Mouse (Mus musculus) stomach, embryonic 15.5 days (tissue): ENCODE results near the gene Igfbp2. TPM values are rescaled to one million over a fixed set of nuclear protein-coding genes. Genes with fewer than 3 reads are reported as not detected.

Experiments
- ATAC-seq: fragments of 200-750 bp; cut with Nextera tagmentation; 2 replicates; pipeline ENCODE4 v1.8.0; 2017; ENCODE audit warnings: low read depth, moderate number of reproducible peaks, moderate TSS enrichment; ENCODE audit not compliant: insufficient read depth, low FRiP score
- H3K27ac ChIP-seq: fragments of 300-500 bp; sonication (generic); 2 replicates; pipeline ENCODE4 v1.5.1; 2015; ENCODE audit warnings: mild to moderate bottlenecking, inconsistent platforms
- H3K27me3 ChIP-seq: fragments of 300-500 bp; sonication (generic); replicated peaks from 2 replicates; pipeline ENCODE4 v1.6.1; 2015; ENCODE audit warnings: inconsistent platforms
- H3K36me3 ChIP-seq: fragments of 300-500 bp; sonication (generic); 2 replicates; pipeline ENCODE4 v1.6.1; 2015; ENCODE audit warnings: inconsistent platforms
- H3K4me1 ChIP-seq: fragments of 300-500 bp; sonication (generic); 2 replicates; pipeline ENCODE4 v1.6.1; 2015; ENCODE audit warnings: inconsistent platforms
- H3K4me2 ChIP-seq: fragments of 300-500 bp; sonication (generic); 2 replicates; pipeline ENCODE4 v1.6.1; 2015; ENCODE audit warnings: mild to moderate bottlenecking, inconsistent platforms
- H3K4me3 ChIP-seq: fragments of 300-500 bp; sonication (generic); replicated peaks from 2 replicates; pipeline ENCODE4 v1.5.1; 2015; ENCODE audit warnings: inconsistent platforms
- H3K9ac ChIP-seq: fragments of 300-500 bp; sonication (generic); 2 replicates; pipeline ENCODE4 v1.6.1; 2015; ENCODE audit warnings: inconsistent platforms
- H3K9me3 ChIP-seq: fragments of 300-500 bp; sonication (generic); 2 replicates; pipeline ENCODE4 v1.6.1; 2016; ENCODE audit warnings: inconsistent platforms
- WGBS: fragments of 180-500 bp; shearing (Covaris S2); methylation state at CpG from one replicate; pipeline ENCODE4 v1.1.7; 2015; 5-methylcytosine and 5-hydroxymethylcytosine counted together
- polyA plus RNA-seq: library from polyadenylated mRNA; unstranded; fragments of >200 nt; fragmentation: Nextera tagmentation; extraction: Ambion mirVana; gene quantifications from 2 replicates; pipeline ENCODE4 v1.2.1, GENCODE M21; 2015

The Igfbp2 gene
- polyA plus RNA-seq, 1 experiment from 2014 or later: 428 TPM

- no peak overlapping the region for H3K9ac ChIP-seq
- no peaks in the 10 kb centered on the region for H3K9me3 ChIP-seq
- ATAC-seq: no peak
- H3K27me3 ChIP-seq: no peaks in the 10 kb centered on the region
- H3K4me2 ChIP-seq: no peak overlapping the region
- 66% methylated on average over 5 of the region's 5 CpGs for WGBS
- H3K36me3 ChIP-seq: peaks cover 9% of the 10 kb centered on the region; the same call in 1 of the 2 replicates
- peaks cover 7% of the 10 kb centered on the region; the same call in 1 of the 2 replicates for H3K4me1 ChIP-seq
- H3K4me3 ChIP-seq: no peak overlapping the region
- H3K27ac ChIP-seq: no peak overlapping the region
These were observed 33.3 kb downstream of the Igfbp2 start for GRCm38 (mm10) chr1:72857631-72858030.

DNA sequence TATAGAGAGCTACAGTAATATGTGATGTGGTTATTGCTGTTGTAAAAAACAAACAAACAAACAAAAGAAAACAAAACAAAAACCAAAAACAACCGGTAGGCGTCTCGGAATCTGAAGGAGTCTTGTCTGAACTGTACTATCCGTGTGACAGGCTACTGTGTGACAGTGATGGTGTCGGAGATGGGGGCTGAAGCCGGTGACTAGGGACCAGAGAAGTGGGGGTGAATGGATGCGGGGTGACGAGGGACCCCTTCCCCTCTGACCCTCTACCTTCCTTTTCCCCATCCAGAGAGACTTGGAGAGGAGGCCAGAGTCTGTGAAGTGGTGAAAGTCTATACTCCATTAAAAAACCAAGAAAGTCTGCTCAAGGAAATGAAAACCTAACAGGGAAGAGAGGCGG, 34.0 kb downstream of the Igfbp2 start:
- Histone ChIP-seq H3K4me3 (no peak overlapping the region), H3K36me3 (peaks cover 8% of the 10 kb centered on the region; the same call in 1 of the 2 replicates), H3K9me3 (no peaks in the 10 kb centered on the region), H3K9ac (no peak overlapping the region), H3K27me3 (no peaks in the 10 kb centered on the region), H3K4me2 (no peak overlapping the region), H3K27ac (no peak overlapping the region), H3K4me1 (peaks cover 7% of the 10 kb centered on the region; the same call in 1 of the 2 replicates)
- ATAC-seq: no peak
- WGBS: 82% methylated on average over 9 of the region's 9 CpGs

DNA sequence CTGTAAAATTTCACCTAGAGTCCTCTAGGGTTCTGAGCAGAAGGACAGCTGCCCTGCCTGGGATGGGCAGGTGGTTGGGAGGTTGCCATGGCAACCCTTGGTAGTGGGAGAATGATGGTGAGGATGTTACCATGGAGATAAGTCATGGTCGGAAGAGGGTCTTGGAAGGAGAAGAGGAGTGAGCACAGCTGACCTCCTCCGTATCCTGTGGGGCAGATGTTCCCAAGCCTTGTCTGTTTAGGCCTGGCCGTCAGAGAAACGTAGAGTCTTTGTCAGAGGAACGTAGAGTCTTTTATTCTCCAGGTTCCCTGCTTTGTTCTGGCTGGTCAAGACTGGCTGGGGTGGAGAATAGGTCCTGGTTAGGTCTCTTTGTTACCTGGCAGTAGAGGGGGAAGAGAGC, 34.6 kb downstream of the Igfbp2 start:
- Histone ChIP-seq H3K36me3 (peaks cover 8% of the 10 kb centered on the region; the same call in 1 of the 2 replicates), H3K4me1 (peaks cover 6% of the 10 kb centered on the region; the same call in 1 of the 2 replicates), H3K4me3 (no peak overlapping the region), H3K4me2 (no peak overlapping the region), H3K27me3 (no peaks in the 10 kb centered on the region), H3K9ac (no peak overlapping the region), H3K9me3 (no peaks in the 10 kb centered on the region), H3K27ac (no peak overlapping the region)
- no peak for ATAC-seq
- WGBS: 69% methylated on average over 5 of the region's 5 CpGs

- no peak overlapping the region for H3K4me3 ChIP-seq
These were observed 35.7 kb downstream of the Igfbp2 start for GRCm38 (mm10) chr1:72859963-72860362.

GRCm38 (mm10) chr1:72860502-72860901, 36.2 kb downstream of the Igfbp2 start:
- ATAC-seq: no peak
- Histone ChIP-seq H3K9ac (no peak overlapping the region), H3K9me3 (no peaks in the 10 kb centered on the region), H3K4me2 (no peak overlapping the region), H3K4me3 (no peak overlapping the region), H3K27ac (no peak overlapping the region), H3K36me3 (peaks cover 8% of the 10 kb centered on the region; the same call in 1 of the 2 replicates), H3K27me3 (no peaks in the 10 kb centered on the region), H3K4me1 (no peaks in the 10 kb centered on the region)
- WGBS: 76% methylated on average over 2 of the region's 2 CpGs

More at GRCm38 (mm10) chr1:72859963-72860362, 35.7 kb downstream of the Igfbp2 start:
- H3K36me3 ChIP-seq: peaks cover 8% of the 10 kb centered on the region; the same call in 1 of the 2 replicates
- H3K4me1 ChIP-seq: no peaks in the 10 kb centered on the region
- H3K4me2 ChIP-seq: no peak overlapping the region
- no peak overlapping the region for H3K9ac ChIP-seq
- H3K27ac ChIP-seq: no peak overlapping the region
- no peak for ATAC-seq
- no peaks in the 10 kb centered on the region for H3K9me3 ChIP-seq
- 96% methylated on average over 9 of the region's 9 CpGs for WGBS
- no peaks in the 10 kb centered on the region for H3K27me3 ChIP-seq

- 64% methylated on average over 2 of the region's 2 CpGs for WGBS
- ATAC-seq: no peak
- Histone ChIP-seq H3K9ac (no peak overlapping the region), H3K27ac (no peak overlapping the region), H3K4me3 (no peak overlapping the region), H3K9me3 (no peaks in the 10 kb centered on the region), H3K27me3 (no peaks in the 10 kb centered on the region), H3K4me1 (no peaks in the 10 kb centered on the region), H3K4me2 (no peak overlapping the region), H3K36me3 (peaks cover 8% of the 10 kb centered on the region; the same call in 1 of the 2 replicates)
These were observed 37.4 kb downstream of the Igfbp2 start for GRCm38 (mm10) chr1:72861702-72862101.

DNA sequence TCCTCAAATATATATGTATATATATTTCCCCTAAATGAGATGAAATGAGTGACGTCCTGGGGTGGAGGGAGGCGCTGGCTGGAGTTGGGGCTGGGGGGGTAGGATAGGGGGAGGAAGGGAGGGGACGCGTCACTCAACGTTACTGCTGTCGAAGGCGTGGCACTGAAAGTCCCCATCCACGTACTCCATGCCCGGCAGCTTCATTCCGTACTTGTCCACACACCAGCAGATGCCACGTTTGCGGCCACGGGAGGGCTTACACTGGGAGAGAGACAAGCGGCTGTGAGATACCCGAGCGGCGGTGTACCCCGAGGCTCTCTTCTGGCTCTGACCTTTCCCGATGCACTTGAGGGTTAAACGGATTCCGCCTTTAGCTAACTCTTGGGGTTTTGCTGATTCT, 37.9 kb downstream of the Igfbp2 start:
- Histone ChIP-seq H3K27me3 (no peaks in the 10 kb centered on the region), H3K4me1 (peaks cover under 1% of the 10 kb centered on the region; the same call in 1 of the 2 replicates), H3K27ac (no peak overlapping the region), H3K36me3 (peaks cover 8% of the 10 kb centered on the region; the same call in 1 of the 2 replicates), H3K9ac (no peak overlapping the region), H3K4me2 (no peak overlapping the region), H3K4me3 (no peak overlapping the region), H3K9me3 (no peaks in the 10 kb centered on the region)
- 86% methylated on average over 21 of the region's 21 CpGs for WGBS
- ATAC-seq: no peak

GRCm38 (mm10) chr1:72863692-72864091, 39.4 kb downstream of the Igfbp2 start:
- no peaks in the 10 kb centered on the region for H3K9me3 ChIP-seq
- no peak for ATAC-seq
- no peaks in the 10 kb centered on the region for H3K27me3 ChIP-seq
- no peak overlapping the region for H3K9ac ChIP-seq
- H3K4me3 ChIP-seq: no peak overlapping the region
- no peak overlapping the region for H3K4me2 ChIP-seq
- H3K36me3 ChIP-seq: peaks cover 5% of the 10 kb centered on the region; the same call in 1 of the 2 replicates
- no peak overlapping the region for H3K27ac ChIP-seq
- peaks cover 4% of the 10 kb centered on the region; the same call in 1 of the 2 replicates for H3K4me1 ChIP-seq
- WGBS: 80% methylated on average over 8 of the region's 8 CpGs

- Histone ChIP-seq H3K27me3 (no peaks in the 10 kb centered on the region), H3K36me3 (peaks cover 5% of the 10 kb centered on the region; the same call in 1 of the 2 replicates), H3K4me1 (peaks cover 9% of the 10 kb centered on the region; the same call in 1 of the 2 replicates), H3K4me3 (no peak overlapping the region), H3K9me3 (no peaks in the 10 kb centered on the region), H3K9ac (no peak overlapping the region), H3K27ac (no peak overlapping the region), H3K4me2 (no peak overlapping the region)
- whole genome bisulfite sequencing: 83% methylated on average over 3 of the region's 3 CpGs
- no peak for ATAC-seq
These were observed 40.0 kb downstream of the Igfbp2 start for GRCm38 (mm10) chr1:72864272-72864671.

DNA sequence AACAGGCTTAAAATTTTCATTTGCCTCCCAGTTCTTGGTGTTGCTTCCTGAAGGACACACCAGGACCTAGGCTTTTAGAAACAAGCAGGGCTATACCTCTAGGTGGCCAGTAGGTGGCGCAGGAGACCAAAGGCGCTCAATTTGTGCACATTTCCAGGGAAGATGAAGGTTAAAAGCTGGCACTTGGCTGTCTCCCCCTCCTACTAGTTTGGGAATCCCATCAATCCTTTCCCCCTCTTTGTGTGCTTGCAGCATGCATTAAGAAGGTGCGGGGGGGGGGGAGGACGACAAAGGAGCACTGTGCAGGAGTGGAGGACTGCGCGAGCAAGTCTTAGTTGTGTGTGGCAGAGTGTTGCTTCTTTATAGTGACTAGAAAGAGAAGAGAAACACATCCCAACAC, 41.6 kb downstream of the Igfbp2 start:
- Histone ChIP-seq H3K9me3 (no peaks in the 10 kb centered on the region), H3K9ac (no peak overlapping the region), H3K4me3 (no peak overlapping the region), H3K27ac (no peak overlapping the region), H3K4me1 (peaks cover 23% of the 10 kb centered on the region; the same call in 1 of the 2 replicates), H3K36me3 (no peaks in the 10 kb centered on the region), H3K4me2 (no peak overlapping the region), H3K27me3 (no peaks in the 10 kb centered on the region)
- ATAC-seq: no peak
- 27% methylated on average over 5 of the region's 6 CpGs for WGBS

GRCm38 (mm10) chr1:72866417-72866816, 42.1 kb downstream of the Igfbp2 start:
- H3K27me3 ChIP-seq: no peaks in the 10 kb centered on the region
- H3K4me3 ChIP-seq: no peak overlapping the region
- WGBS: 64% methylated on average over 5 of the region's 5 CpGs

GRCm38 (mm10) chr1:72867346-72867745, 43.0 kb downstream of the Igfbp2 start:
- Histone ChIP-seq H3K4me2 (no peak overlapping the region), H3K9me3 (no peaks in the 10 kb centered on the region), H3K27me3 (no peaks in the 10 kb centered on the region), H3K36me3 (no peaks in the 10 kb centered on the region), H3K9ac (no peak overlapping the region), H3K27ac (no peak overlapping the region), H3K4me3 (no peak overlapping the region), H3K4me1 (peaks cover 24% of the 10 kb centered on the region; the same call in 1 of the 2 replicates)
- ATAC-seq: no peak
- 44% methylated on average over 1 of the region's 1 CpGs for WGBS

More at GRCm38 (mm10) chr1:72866417-72866816, 42.1 kb downstream of the Igfbp2 start:
- H3K4me1 ChIP-seq: peaks cover 24% of the 10 kb centered on the region; the same call in 1 of the 2 replicates
- no peaks in the 10 kb centered on the region for H3K36me3 ChIP-seq
- no peak overlapping the region for H3K4me2 ChIP-seq
- no peak overlapping the region for H3K27ac ChIP-seq
- no peaks in the 10 kb centered on the region for H3K9me3 ChIP-seq
- H3K9ac ChIP-seq: no peak overlapping the region
- ATAC-seq: no peak
